Mouse (Mus musculus): ENCODE measurements at regions not wholly inside any gene's neighbourhood (a gene's known extent, or its start where the extent isn't known, plus 50 kb on each side); places are given as distances from the start of the nearest gene placed in this dataset.

- Histone ChIP-seq H3K9me3 (replicated peaks; ENCODE audit: control insufficient read depth, low read length) (no peaks in the 10 kb centered on the region), H3K4me2 (peak overlapping the region; percentile 36), H3K27me3 (ENCODE audit: control insufficient read depth, insufficient read depth, low read length) (no peaks in the 10 kb centered on the region), H3K4me1 (ENCODE audit: control insufficient read depth, insufficient read depth, low read length) (no peaks in the 10 kb centered on the region), H3K4me3 (ENCODE audit: low read depth, low read length) (0 out of 2 replicates have a peak overlapping the region, but pooled peaks have one; percentile 14), H3K36me3 (ENCODE audit: control insufficient read depth, insufficient read depth, low read length) (no peaks in the 10 kb centered on the region), H3K27ac (ENCODE audit: low read depth, low read length) (no peak overlapping the region), H3K9ac (ENCODE audit: low read depth, low read length) (no peak overlapping the region)
- ATAC-seq (replicated peaks; ENCODE audit: insufficient number of reproducible peaks, low FRiP score, low TSS enrichment) = no peak
- 42% methylated on average over 30 of the region's 30 CpGs for WGBS (ENCODE audit: insufficient replicate concordance)
Measured at GRCm38 (mm10) chr8:26226612-26227528, 107.5 kb downstream of the Gm45692 start.

- Histone ChIP-seq H3K4me1 (ENCODE audit: control insufficient read depth, insufficient read depth, low read length) (no peaks in the 10 kb centered on the region), H3K4me3 (ENCODE audit: low read depth, low read length) (no peak overlapping the region), H3K27me3 (ENCODE audit: control insufficient read depth, insufficient read depth, low read length) (no peaks in the 10 kb centered on the region), H3K36me3 (ENCODE audit: control insufficient read depth, insufficient read depth, low read length) (no peaks in the 10 kb centered on the region), H3K4me2 (no peak overlapping the region), H3K9me3 (replicated peaks; ENCODE audit: control insufficient read depth, low read length) (no peaks in the 10 kb centered on the region), H3K9ac (ENCODE audit: low read depth, low read length) (no peak overlapping the region), H3K27ac (ENCODE audit: low read depth, low read length) (no peak overlapping the region)
- no peak for ATAC-seq (replicated peaks; ENCODE audit: insufficient number of reproducible peaks, low FRiP score, low TSS enrichment)
- 43% methylated on average over 5 of the region's 5 CpGs for WGBS (ENCODE audit: insufficient replicate concordance)
Measured at GRCm38 (mm10) chr8:26227529-26227895, 108.2 kb downstream of the Gm45692 start.

GRCm38 (mm10) chr8:26229548-26229947 is 110.2 kb downstream of the Gm45692 start:
- ATAC-seq (replicated peaks; ENCODE audit: insufficient number of reproducible peaks, low FRiP score, low TSS enrichment) = no peak
- H3K27me3 ChIP-seq (ENCODE audit: control insufficient read depth, insufficient read depth, low read length) = no peaks in the 10 kb centered on the region
- WGBS (ENCODE audit: insufficient replicate concordance) = 84% methylated on average over 8 of the region's 8 CpGs

GRCm38 (mm10) chr8:26239075-26239474 is 119.7 kb downstream of the Gm45692 start:
- Histone ChIP-seq H3K9ac (ENCODE audit: low read depth, low read length) (no peak overlapping the region), H3K4me3 (ENCODE audit: low read depth, low read length) (no peak overlapping the region), H3K4me2 (no peak overlapping the region), H3K4me1 (ENCODE audit: control insufficient read depth, insufficient read depth, low read length) (no peaks in the 10 kb centered on the region), H3K9me3 (replicated peaks; ENCODE audit: control insufficient read depth, low read length) (no peaks in the 10 kb centered on the region), H3K27me3 (ENCODE audit: control insufficient read depth, insufficient read depth, low read length) (no peaks in the 10 kb centered on the region), H3K36me3 (ENCODE audit: control insufficient read depth, insufficient read depth, low read length) (no peaks in the 10 kb centered on the region), H3K27ac (ENCODE audit: low read depth, low read length) (no peak overlapping the region)
- no peak for ATAC-seq (replicated peaks; ENCODE audit: insufficient number of reproducible peaks, low FRiP score, low TSS enrichment)
- WGBS (ENCODE audit: insufficient replicate concordance) = 81% methylated on average over 2 of the region's 2 CpGs

More at GRCm38 (mm10) chr8:26229548-26229947, 110.2 kb downstream of the Gm45692 start:
- Histone ChIP-seq H3K36me3 (ENCODE audit: control insufficient read depth, insufficient read depth, low read length) (no peaks in the 10 kb centered on the region), H3K4me2 (no peak overlapping the region), H3K4me1 (ENCODE audit: control insufficient read depth, insufficient read depth, low read length) (no peaks in the 10 kb centered on the region), H3K9ac (ENCODE audit: low read depth, low read length) (no peak overlapping the region), H3K27ac (ENCODE audit: low read depth, low read length) (no peak overlapping the region), H3K9me3 (replicated peaks; ENCODE audit: control insufficient read depth, low read length) (no peaks in the 10 kb centered on the region), H3K4me3 (ENCODE audit: low read depth, low read length) (no peak overlapping the region)

GRCm38 (mm10) chr8:26239604-26240003 is 120.3 kb downstream of the Gm45692 start:
- no peaks in the 10 kb centered on the region for H3K36me3 ChIP-seq (ENCODE audit: control insufficient read depth, insufficient read depth, low read length)
- H3K4me3 ChIP-seq (ENCODE audit: low read depth, low read length) = no peak overlapping the region
- WGBS (ENCODE audit: insufficient replicate concordance) = 44% methylated on average over 4 of the region's 4 CpGs
- no peak for ATAC-seq (replicated peaks; ENCODE audit: insufficient number of reproducible peaks, low FRiP score, low TSS enrichment)
- no peaks in the 10 kb centered on the region for H3K27me3 ChIP-seq (ENCODE audit: control insufficient read depth, insufficient read depth, low read length)
- H3K27ac ChIP-seq (ENCODE audit: low read depth, low read length) = no peak overlapping the region
- H3K9ac ChIP-seq (ENCODE audit: low read depth, low read length) = no peak overlapping the region
- H3K9me3 ChIP-seq (replicated peaks; ENCODE audit: control insufficient read depth, low read length) = no peaks in the 10 kb centered on the region
- no peaks in the 10 kb centered on the region for H3K4me1 ChIP-seq (ENCODE audit: control insufficient read depth, insufficient read depth, low read length)
- H3K4me2 ChIP-seq = no peak overlapping the region

- no peak overlapping the region for H3K9ac ChIP-seq (ENCODE audit: low read depth, low read length)
- H3K4me3 ChIP-seq (ENCODE audit: low read depth, low read length) = no peak overlapping the region
- no peak for ATAC-seq (replicated peaks; ENCODE audit: insufficient number of reproducible peaks, low FRiP score, low TSS enrichment)
- 74% methylated on average over 4 of the region's 4 CpGs for WGBS (ENCODE audit: insufficient replicate concordance)
- H3K9me3 ChIP-seq (replicated peaks; ENCODE audit: control insufficient read depth, low read length) = no peaks in the 10 kb centered on the region
- no peak overlapping the region for H3K27ac ChIP-seq (ENCODE audit: low read depth, low read length)
- no peak overlapping the region for H3K4me2 ChIP-seq
- no peaks in the 10 kb centered on the region for H3K36me3 ChIP-seq (ENCODE audit: control insufficient read depth, insufficient read depth, low read length)
- no peaks in the 10 kb centered on the region for H3K4me1 ChIP-seq (ENCODE audit: control insufficient read depth, insufficient read depth, low read length)
- no peaks in the 10 kb centered on the region for H3K27me3 ChIP-seq (ENCODE audit: control insufficient read depth, insufficient read depth, low read length)
Measured at GRCm38 (mm10) chr8:26243743-26244142, 124.4 kb downstream of the Gm45692 start.

GRCm38 (mm10) chr8:26244308-26244707 is 125.0 kb downstream of the Gm45692 start:
- no peak overlapping the region for H3K27ac ChIP-seq (ENCODE audit: low read depth, low read length)
- ATAC-seq (replicated peaks; ENCODE audit: insufficient number of reproducible peaks, low FRiP score, low TSS enrichment) = no peak
- H3K4me1 ChIP-seq (ENCODE audit: control insufficient read depth, insufficient read depth, low read length) = no peaks in the 10 kb centered on the region
- no peaks in the 10 kb centered on the region for H3K36me3 ChIP-seq (ENCODE audit: control insufficient read depth, insufficient read depth, low read length)
- H3K9ac ChIP-seq (ENCODE audit: low read depth, low read length) = no peak overlapping the region
- no peaks in the 10 kb centered on the region for H3K9me3 ChIP-seq (replicated peaks; ENCODE audit: control insufficient read depth, low read length)
- H3K27me3 ChIP-seq (ENCODE audit: control insufficient read depth, insufficient read depth, low read length) = no peaks in the 10 kb centered on the region
- no peak overlapping the region for H3K4me3 ChIP-seq (ENCODE audit: low read depth, low read length)
- no peak overlapping the region for H3K4me2 ChIP-seq
- WGBS (ENCODE audit: insufficient replicate concordance) = 77% methylated on average over 5 of the region's 5 CpGs

GRCm38 (mm10) chr8:26255191-26255669 is 135.9 kb downstream of the Gm45692 start:
- H3K27ac ChIP-seq (ENCODE audit: low read depth, low read length) = no peak overlapping the region
- WGBS (ENCODE audit: insufficient replicate concordance) = 19% methylated on average over 6 of the region's 6 CpGs
- H3K9ac ChIP-seq (ENCODE audit: low read depth, low read length) = no peak overlapping the region
- H3K36me3 ChIP-seq (ENCODE audit: control insufficient read depth, insufficient read depth, low read length) = no peaks in the 10 kb centered on the region
- H3K4me2 ChIP-seq = no peak overlapping the region
- peaks cover 8% of the 10 kb centered on the region for H3K9me3 ChIP-seq (replicated peaks; ENCODE audit: control insufficient read depth, low read length)
- no peak overlapping the region for H3K4me3 ChIP-seq (ENCODE audit: low read depth, low read length)
- ATAC-seq (replicated peaks; ENCODE audit: insufficient number of reproducible peaks, low FRiP score, low TSS enrichment) = no peak
- no peaks in the 10 kb centered on the region for H3K4me1 ChIP-seq (ENCODE audit: control insufficient read depth, insufficient read depth, low read length)
- no peaks in the 10 kb centered on the region for H3K27me3 ChIP-seq (ENCODE audit: control insufficient read depth, insufficient read depth, low read length)
